Mouse (Mus musculus) brain, embryonic 14.5 days (tissue): ENCODE measurements around the gene Pcnt.

ENCODE experiments used
- CTCF ChIP-seq: fragments of 200-500 bp; IDR thresholded peaks from 2 replicates; pipeline ENCODE4 v1.5.1; 2012; ENCODE audit warnings: inconsistent platforms, mild to moderate bottlenecking, moderate library complexity, borderline replicate concordance; ENCODE audit not compliant: insufficient read depth, insufficient read length; ENCODE audit errors: extremely low read depth
- POLR2A ChIP-seq: fragments of 200-500 bp; IDR thresholded peaks from 2 replicates; pipeline ENCODE4 v1.6.1; 2012; ENCODE audit warnings: mild to moderate bottlenecking, inconsistent platforms, borderline replicate concordance; ENCODE audit not compliant: poor library complexity, insufficient read depth, insufficient read length, severe bottlenecking; ENCODE audit errors: extremely low read depth

DNA sequence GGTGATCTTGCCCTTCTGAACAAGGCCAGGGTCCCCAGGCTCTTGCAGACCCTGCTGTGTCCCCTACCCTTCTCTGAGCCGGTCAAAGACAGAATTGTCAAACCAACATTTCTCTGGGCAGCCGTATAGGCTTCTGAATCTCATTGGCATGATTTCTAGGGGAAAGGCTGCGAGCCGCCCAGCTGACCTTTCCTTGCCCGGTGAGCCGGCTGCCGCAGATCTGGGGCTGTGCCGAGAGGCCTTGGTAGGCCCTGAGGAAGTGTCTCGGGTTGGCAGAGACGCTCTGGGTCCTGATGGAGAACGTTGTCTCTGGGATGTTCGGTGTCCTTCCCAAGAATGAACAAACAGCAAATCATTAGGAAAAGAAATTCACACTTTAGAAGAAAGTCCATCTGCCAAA, 88.6 kb downstream of the Pcnt start:
- TF ChIP-seq POLR2A: no peak
- no peak for TF ChIP-seq CTCF
